Mouse (Mus musculus) left cerebral cortex, postnatal 10 days (tissue): ENCODE measurements around the gene Zbtb4. TPM values are rescaled to one million over a fixed set of nuclear protein-coding genes. Genes with fewer than 3 reads are reported as not detected.

Experiments used
- DNase-seq, 2 experiments: peaks; one replicate each; pipeline ENCODE4 v3.0.0; 2021 to 2022; ENCODE audit warnings: low spot score in 2 of 2, mixed read lengths in 1 of 2; ENCODE audit errors: extremely low spot score in 1 of 2
- intact Hi-C: fragments of 180-260 bp; cut with DNase I; formaldehyde crosslinking; loops from one replicate; pipeline ENCODE4 v1.15.1; 2025
- total RNA-seq, 2 experiments: library from RNA; stranded (reverse); gene quantifications; 2 replicates each; pipeline ENCODE4 v1.2.3; 2021

Gene Zbtb4
- total RNA-seq, 2 experiments from 2014 or later, result 57.1 to 67.6 TPM

GRCm38 (mm10) chr11:69760160-69760900, 5.4 kb upstream of the Zbtb4 start:
- DNase-seq, result peak in 1 of 2 experiments; percentile 43
- intact Hi-C loops, result no loop called here

GRCm38 (mm10) chr11:69760901-69761200, 4.9 kb upstream of the Zbtb4 start:
- no peak for DNase-seq
- intact Hi-C loops, result no loop called here

GRCm38 (mm10) chr11:69761868-69762267, 3.8 kb upstream of the Zbtb4 start, which contains the start of gene Slc35g3:
TSS of gene Slc35g3 (minus strand) at chr11:69761968.
- no peak for DNase-seq
- intact Hi-C loops, result no loop called here

- intact Hi-C loops, result no loop called here
- no peak for DNase-seq
Observed at GRCm38 (mm10) chr11:69763551-69763950, 2.2 kb upstream of the Zbtb4 start.

- intact Hi-C loops, result no loop called here
- DNase-seq, result peak; percentile 59 to 87
Observed at GRCm38 (mm10) chr11:69766126-69766609, 456 bp downstream of the Zbtb4 start.

GRCm38 (mm10) chr11:69766872-69767624, 1.3 kb downstream of the Zbtb4 start:
- DNase-seq, result no peak
- intact Hi-C loops, result no loop called here

- DNase-seq, result no peak
- intact Hi-C loops, result no loop called here
Observed at GRCm38 (mm10) chr11:69767625-69767909, 1.9 kb downstream of the Zbtb4 start.

- intact Hi-C loops, result no loop called here
- DNase-seq, result no peak
Observed at GRCm38 (mm10) chr11:69774961-69775360, 9.2 kb downstream of the Zbtb4 start.

GRCm38 (mm10) chr11:69775716-69776115, 10.0 kb downstream of the Zbtb4 start:
- intact Hi-C loops, result no loop called here
- DNase-seq, result peak in 1 of 2 experiments; percentile 60

GRCm38 (mm10) chr11:69776488-69776887, 10.8 kb downstream of the Zbtb4 start:
- DNase-seq, result no peak
- intact Hi-C loops, result no loop called here

- DNase-seq, result no peak
- intact Hi-C loops, result no loop called here
Observed at GRCm38 (mm10) chr11:69777504-69778257, 12.0 kb downstream of the Zbtb4 start.

- intact Hi-C loops, result no loop called here
- peak in 1 of 2 experiments; percentile 60 for DNase-seq
Observed at GRCm38 (mm10) chr11:69778258-69778982, 12.7 kb downstream of the Zbtb4 start.

- intact Hi-C loops, result no loop called here
- DNase-seq, result no peak
Observed at GRCm38 (mm10) chr11:69778985-69779384, 13.3 kb downstream of the Zbtb4 start.

GRCm38 (mm10) chr11:69781828-69782227, 16.1 kb downstream of the Zbtb4 start:
- intact Hi-C loops, result no loop called here
- DNase-seq, result no peak

- DNase-seq, result no peak
- intact Hi-C loops, result no loop called here
Observed at GRCm38 (mm10) chr11:69784793-69785272, 19.1 kb downstream of the Zbtb4 start.

- DNase-seq, result no peak
- intact Hi-C loops, result no loop called here
Observed at GRCm38 (mm10) chr11:69787306-69787705, 21.6 kb downstream of the Zbtb4 start.

GRCm38 (mm10) chr11:69789431-69789830, 23.7 kb downstream of the Zbtb4 start:
- intact Hi-C loops, result no loop called here
- no peak for DNase-seq

GRCm38 (mm10) chr11:69791420-69791819, 25.7 kb downstream of the Zbtb4 start:
- intact Hi-C loops, result no loop called here

GRCm38 (mm10) chr11:69793429-69793828, 27.7 kb downstream of the Zbtb4 start:
- DNase-seq, result no peak
- intact Hi-C loops, result no loop called here

More at GRCm38 (mm10) chr11:69791420-69791819, 25.7 kb downstream of the Zbtb4 start:
- DNase-seq, result no peak
